Mouse (Mus musculus): ENCODE results near the gene Ring1. TPM values are rescaled to one million over a fixed set of nuclear protein-coding genes. Genes with fewer than 3 reads are reported as not detected.
A peak's percentile ranks its signal among the peaks of the same experiment; 100 is the strongest.

The Ring1 gene
- total RNA-seq (2021), result 10 to 100 TPM; 29.8 to 36.5 TPM
- long read RNA-seq, experiment 1, transcript Ring1-201 (7 exons, 2,034 nt), result major isoform, 71 of 90 reads
- long read RNA-seq, experiment 1, partial matches to known transcripts, result 9 of 90 reads
- long read RNA-seq, experiment 1, other reads (novel, unspliced or antisense), result 10 of 90 reads
- long read RNA-seq, experiment 2, transcript Ring1-201 (7 exons, 2,034 nt), result major isoform, 36 of 70 reads
- long read RNA-seq, experiment 2, partial matches to known transcripts, result 21 of 70 reads
- long read RNA-seq, experiment 2, other reads (novel, unspliced or antisense), result 12 of 70 reads

GRCm38 (mm10) chr17:34024317-34024821 is at the start of gene Ring1:
TSS of gene Ring1 (minus strand) at chr17:34024680.
- peak; percentile 92 for DNase-seq

GRCm38 (mm10) chr17:34072091-34072490 is 47.6 kb upstream of the Ring1 start:
- DNase-seq, result no peak

DNA sequence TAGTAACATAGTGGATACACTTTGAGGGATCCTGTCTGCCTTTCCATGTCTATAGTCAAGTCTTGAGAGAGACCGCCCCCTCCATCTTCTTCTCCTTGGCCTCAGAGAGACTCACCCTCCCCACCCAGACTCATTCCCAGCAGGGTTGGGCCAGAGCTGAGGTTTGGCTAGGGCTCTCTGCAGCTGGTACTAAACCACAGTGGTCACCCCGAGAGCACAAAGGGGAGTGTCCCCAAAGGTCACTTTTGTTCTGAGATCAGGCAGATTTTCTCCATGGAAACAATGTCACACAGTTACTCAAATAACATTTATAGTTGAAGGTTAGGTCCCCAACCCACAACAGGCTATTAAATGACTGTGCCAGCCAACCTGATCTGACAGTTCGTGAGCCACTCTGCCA is 44.4 kb upstream of the Ring1 start:
- no peak for DNase-seq

- DNase-seq, result no peak
Observed at GRCm38 (mm10) chr17:34057224-34057623, 32.7 kb upstream of the Ring1 start.

GRCm38 (mm10) chr17:34047404-34048050 is 23.0 kb upstream of the Ring1 start:
- DNase-seq, result no peak

DNA sequence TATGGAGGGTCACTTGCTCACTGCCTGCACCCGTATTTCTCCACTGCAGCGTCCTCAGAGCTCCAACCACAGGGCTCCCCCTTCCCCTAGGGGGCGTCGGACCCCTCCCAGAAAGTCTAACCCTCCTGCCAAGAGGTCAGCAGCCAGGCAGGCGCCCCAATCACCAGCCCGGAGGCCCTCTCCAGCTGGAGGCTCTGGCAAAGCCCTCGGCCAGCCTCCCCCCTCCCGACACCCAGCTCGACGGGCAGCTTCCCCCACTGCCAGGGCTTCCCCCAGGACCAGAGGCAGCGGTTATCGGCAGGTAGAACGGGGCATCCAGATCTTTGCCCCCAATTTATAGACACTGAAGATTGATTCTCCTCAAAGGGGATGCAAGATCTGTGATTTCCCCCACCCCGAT is 21.5 kb upstream of the Ring1 start:
- no peak for DNase-seq

DNA sequence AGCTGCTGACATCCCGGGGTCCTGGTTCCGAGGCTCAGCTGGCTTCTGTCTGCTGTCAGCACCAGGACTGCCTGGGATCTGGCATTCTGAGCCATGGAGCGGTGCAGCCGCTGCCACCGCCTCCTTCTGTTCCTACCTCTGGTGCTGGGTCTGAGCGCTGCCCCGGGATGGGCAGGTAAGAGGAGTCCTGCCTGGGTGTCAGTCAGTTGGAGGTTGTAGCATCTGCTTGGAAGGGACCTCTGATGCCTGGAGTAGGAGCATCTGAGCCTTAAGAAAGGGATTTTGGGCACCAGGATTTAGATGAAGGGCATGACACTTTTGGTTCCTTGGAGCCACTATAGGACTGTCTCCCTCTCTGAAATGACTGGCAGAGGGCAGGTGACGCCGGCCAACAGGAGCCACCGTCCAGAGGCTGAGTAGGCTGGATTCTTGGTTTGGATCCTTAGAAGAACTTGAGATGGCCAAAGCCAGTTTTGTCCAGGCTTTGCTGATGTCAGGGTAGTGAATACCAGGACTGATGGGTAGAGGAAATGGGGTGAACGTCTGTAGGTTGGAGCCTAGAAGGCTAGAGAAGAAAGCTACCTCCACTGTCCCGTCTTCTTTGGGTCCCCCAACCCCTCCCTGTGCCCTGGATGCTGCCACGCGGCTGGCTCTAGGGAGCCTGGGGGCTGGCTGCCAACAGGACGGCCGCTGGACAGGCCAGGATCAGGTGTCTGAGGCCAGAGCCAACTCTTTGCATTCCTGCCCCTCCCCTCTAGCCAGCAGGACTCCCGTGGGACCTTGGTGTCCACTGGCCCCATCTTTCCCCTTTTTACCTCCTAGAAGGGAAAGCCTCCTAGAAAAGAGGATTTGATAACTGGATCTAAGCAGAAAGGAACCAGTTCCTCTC is 15.3 kb upstream of the Ring1 start:
- peak; percentile 76 for DNase-seq

DNA sequence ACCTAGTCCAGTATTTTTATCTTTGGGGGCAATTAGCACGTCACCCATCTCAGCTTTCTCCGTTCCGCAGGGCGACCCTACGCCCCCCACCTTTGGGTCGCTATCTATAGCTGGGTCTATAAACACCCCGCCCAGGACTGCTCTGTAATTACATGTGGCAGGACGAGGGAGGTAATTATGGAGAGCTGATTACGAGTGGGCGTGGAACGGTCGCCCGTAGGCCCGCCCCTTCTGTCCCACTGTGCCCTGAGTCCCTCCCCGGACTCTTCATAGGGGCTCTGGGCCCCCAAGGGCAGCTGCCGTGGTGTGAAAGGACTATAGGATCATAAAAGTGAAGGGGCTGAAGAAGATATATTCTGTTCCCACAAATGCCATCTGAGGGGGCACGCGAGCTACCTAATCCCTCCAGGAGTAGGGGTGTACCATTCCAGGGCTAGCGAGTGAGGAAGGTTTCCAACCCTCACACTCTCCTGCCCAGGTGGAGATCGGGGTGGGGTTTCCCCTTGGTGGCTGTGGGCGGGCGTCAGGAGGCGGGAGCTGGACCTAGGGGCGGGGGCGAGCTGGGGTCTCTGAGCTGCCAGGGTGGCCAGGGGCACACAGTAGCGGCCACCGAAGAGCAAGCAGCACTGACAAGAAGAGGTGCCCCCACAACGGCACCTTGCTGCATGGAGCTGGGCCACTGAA is 14.5 kb upstream of the Ring1 start, which contains the start of gene Col11a2:
Gene Col11a2, plus strand, starts transcription at position 560 of the 684 bp plus-strand sequence.
- peak; percentile 32 for DNase-seq

GRCm38 (mm10) chr17:34038440-34038839 is 14.0 kb upstream of the Ring1 start:
- peak; percentile 53 for DNase-seq

DNA sequence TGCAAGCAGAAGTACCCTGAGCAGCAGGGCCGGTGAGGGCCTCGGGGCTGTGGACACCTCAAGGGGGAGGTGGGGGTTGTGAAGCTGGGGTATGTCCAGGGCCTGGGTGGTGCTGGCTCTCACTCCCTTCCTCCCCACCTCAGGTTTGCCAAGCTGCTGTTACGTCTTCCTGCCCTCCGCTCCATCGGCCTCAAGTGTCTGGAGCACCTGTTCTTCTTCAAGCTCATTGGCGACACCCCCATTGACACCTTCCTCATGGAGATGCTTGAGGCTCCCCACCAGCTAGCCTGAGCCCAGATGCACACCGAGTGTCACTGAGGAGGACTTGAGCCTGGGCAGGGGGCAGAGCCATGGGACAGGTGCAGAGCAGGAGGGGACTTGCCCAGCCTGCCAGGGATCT is 12.8 kb upstream of the Ring1 start:
- DNase-seq, result no peak

GRCm38 (mm10) chr17:34036647-34037046 is 12.2 kb upstream of the Ring1 start:
- peak; percentile 71 for DNase-seq

- no peak for DNase-seq
Observed at GRCm38 (mm10) chr17:34035517-34035916, 11.0 kb upstream of the Ring1 start.

DNA sequence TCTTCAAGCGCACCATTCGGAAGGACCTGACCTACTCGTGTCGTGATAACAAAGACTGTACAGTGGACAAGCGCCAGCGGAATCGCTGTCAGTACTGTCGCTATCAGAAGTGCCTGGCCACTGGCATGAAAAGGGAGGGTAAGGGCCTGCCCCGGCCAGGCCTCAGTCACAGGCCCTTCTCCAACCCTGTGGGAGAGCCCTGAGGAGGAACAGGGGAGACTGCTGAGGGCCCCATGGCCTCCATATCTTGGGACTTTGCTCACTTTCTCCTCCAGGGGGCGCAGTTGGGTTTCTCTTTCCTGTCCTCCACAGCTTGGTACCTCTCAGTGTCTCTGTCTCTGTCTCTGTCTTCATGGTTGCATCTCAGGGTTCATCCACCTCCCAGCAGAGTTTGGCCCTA is 9.6 kb upstream of the Ring1 start:
- peak; percentile 79 for DNase-seq

GRCm38 (mm10) chr17:34033441-34033840 is 9.0 kb upstream of the Ring1 start:
- DNase-seq, result no peak

GRCm38 (mm10) chr17:34032806-34033205 is 8.3 kb upstream of the Ring1 start:
- DNase-seq, result peak; percentile 42

DNA sequence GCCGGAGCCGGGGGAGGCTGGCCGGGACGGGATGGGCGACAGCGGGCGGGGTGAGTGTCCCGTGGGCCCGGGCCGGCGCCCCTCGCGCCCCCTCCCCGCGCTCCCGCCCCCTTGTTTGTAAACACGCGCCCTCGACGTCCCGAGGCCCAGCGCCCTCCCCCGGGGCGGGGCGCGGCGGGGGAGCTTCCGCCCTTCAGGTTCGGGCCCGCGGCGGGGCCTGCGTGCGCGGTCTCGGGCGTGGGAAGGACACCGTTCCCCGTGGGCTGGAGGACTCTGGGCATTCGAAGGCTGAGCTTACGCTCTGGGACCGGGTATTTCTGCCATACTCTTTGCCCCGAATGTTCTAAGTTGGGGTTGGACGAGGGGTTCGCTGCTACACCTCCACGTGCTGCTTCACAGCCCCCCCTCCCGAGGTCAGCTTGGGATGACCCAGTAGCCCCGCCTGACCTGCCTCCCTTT is 7.7 kb upstream of the Ring1 start:
- peak; percentile 86 for DNase-seq

GRCm38 (mm10) chr17:34031465-34032173 is 7.1 kb upstream of the Ring1 start, which contains the start of the genes Slc39a7 and Rxrb:
TSS of gene Slc39a7 (minus strand) at chr17:34031682.
TSS of gene Rxrb (plus strand) at chr17:34031812.
- DNase-seq, result peak; percentile 100

DNA sequence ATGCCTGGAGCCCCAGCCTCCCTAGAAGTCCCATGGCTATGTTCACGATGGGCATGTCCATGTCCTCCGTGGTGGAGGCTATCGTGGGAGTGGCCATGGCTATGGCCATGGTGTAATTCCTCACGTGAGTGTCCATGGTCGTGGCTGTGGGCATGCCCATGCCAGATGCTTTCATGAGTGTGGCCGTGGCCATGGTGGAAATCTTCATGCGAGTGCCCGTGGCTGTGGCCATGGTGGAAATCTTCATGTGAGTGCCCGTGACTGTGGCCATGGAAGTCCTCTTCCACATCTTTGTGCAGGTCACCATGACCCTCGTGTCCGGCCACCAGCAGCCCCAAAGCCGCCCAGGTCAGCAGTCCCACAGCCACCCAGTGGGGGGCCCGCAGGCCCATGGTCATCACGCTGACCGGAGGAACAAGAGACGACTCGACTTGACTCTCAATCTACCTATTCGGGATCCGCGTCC is 6.4 kb upstream of the Ring1 start:
- no peak for DNase-seq

DNA sequence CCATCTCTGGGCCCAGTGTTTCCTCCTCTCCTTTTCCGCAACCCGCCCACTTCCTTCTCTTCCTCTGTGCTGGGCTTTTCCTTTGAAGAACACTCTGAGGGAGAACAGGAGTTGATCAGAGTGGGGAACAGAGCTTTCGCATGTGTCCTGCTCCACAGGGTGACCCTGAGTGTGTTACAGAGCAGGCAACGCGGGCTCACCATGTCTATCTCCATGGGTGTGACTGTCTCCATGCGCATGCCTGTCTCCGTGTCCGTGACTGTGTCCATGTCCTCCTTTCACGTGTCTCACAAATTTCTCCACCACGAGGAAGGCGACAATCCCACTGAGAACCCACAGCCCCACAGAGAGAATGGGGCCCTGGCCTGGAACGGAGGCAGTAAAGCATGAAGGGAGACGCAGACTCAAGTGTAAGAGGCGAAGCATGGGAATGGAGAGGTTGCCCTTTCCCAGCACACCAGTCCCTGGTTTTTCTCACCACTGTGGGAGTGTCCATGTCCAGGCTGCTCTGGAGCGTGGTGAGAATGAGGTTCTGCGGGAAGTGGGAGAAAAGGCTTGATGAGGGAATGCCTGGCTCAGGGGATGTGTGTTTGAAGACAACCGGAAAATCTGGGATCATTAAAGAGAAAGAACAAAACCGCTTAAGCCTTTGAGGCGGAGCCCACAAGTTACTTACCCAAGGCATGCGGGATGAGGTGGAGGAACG is 5.6 kb upstream of the Ring1 start:
- peak; percentile 9 for DNase-seq

Data from adrenal gland, postnatal 10 days (tissue).